Mouse (Mus musculus) left cerebral cortex, adult 18-20 months (tissue): ENCODE data around the gene Ppa1. TPM values are rescaled to one million over a fixed set of nuclear protein-coding genes. Genes with fewer than 3 reads are reported as not detected.

Experiments
- total RNA-seq, 2 experiments: library from RNA; stranded (reverse); gene quantifications; 2 replicates each; pipeline ENCODE4 v1.2.3; 2021

Gene Ppa1
- total RNA-seq, 2 experiments from 2014 or later: 113 to 114 TPM

Other genes with a start within 250 kb of the Ppa1 start
- gene Nodal, start 230.6 kb upstream of the Ppa1 start, total RNA-seq: under 1 TPM; 0.23 to 0.26 TPM
- 10 to 100 TPM; 49.2 to 53.4 TPM for gene Eif4ebp2, start 195.9 kb upstream of the Ppa1 start, total RNA-seq
- 10 to 100 TPM; 18.7 to 21.7 TPM for gene Lrrc20, start 172.8 kb upstream of the Ppa1 start, total RNA-seq
- gene Npffr1, start 53.1 kb upstream of the Ppa1 start, total RNA-seq: 1 to 10 TPM; 2.0 to 2.5 TPM
- 100 to 1,000 TPM; 122 to 128 TPM for gene Sar1a, start 31.7 kb downstream of the Ppa1 start, total RNA-seq
- gene Tysnd1, start 47.0 kb downstream of the Ppa1 start, total RNA-seq: 10 to 100 TPM; 22.0 to 23.1 TPM
- 1 to 10 TPM; 9.3 to 9.8 TPM for gene Aifm2, start 66.7 kb downstream of the Ppa1 start, total RNA-seq
- gene H2afy2, start 135.6 kb downstream of the Ppa1 start, total RNA-seq: 10 to 100 TPM; 19.1 to 21.0 TPM